8 mouse cellular contexts compared by ENCODE assay signal in genomic region chr9:96888742-96889344, GRCm38 (mm10). TPM values are rescaled to one million over a fixed set of nuclear protein-coding genes. Genes with fewer than 3 reads are reported as not detected.
A peak's percentile ranks its signal among the peaks of the same experiment; 100 is the strongest.
DNase-seq lines count a peak whose midpoint lies in the region; ATAC-seq and TF ChIP-seq lines count a peak whose summit lies in the region.

No protein-coding gene starts in this region.

- H3K4me3 ChIP-seq in bone marrow macrophage, adult 2 months (ENCODE audit: insufficient read depth, low read length), result peak overlapping the region; percentile 72
- peak overlapping the region; percentile 65 for H3K4me3 ChIP-seq in forebrain, embryonic 13.5 days
- peak overlapping the region; percentile 75 for H3K4me3 ChIP-seq in intestine, embryonic 16.5 days (ENCODE audit: low read length)
- peak overlapping the region; percentile 61 for H3K4me3 ChIP-seq in liver, postnatal 0 days (ENCODE audit: low read depth, low read length)
- peak overlapping the region; percentile 69 for H3K4me3 ChIP-seq in olfactory bulb, adult 2 months (ENCODE audit: insufficient read depth, low read depth, low read length)

- no peak for TF ChIP-seq CTCF in bone marrow macrophage, adult 2 months (IDR thresholded peaks at IDR 0.05; ENCODE audit: low read depth, low read length)
- no peak for TF ChIP-seq CTCF in liver, postnatal 0 days (IDR thresholded peaks at IDR 0.05; ENCODE audit: low read depth)
- no peak for TF ChIP-seq CTCF in olfactory bulb, adult 2 months (IDR thresholded peaks at IDR 0.05; ENCODE audit: insufficient read depth, low read depth, low read length)

- H3K27ac ChIP-seq in bone marrow macrophage, adult 2 months (ENCODE audit: insufficient read depth, low read depth, low read length), result no peak overlapping the region
- peak overlapping the region; percentile 61 for H3K27ac ChIP-seq in forebrain, embryonic 13.5 days
- peak overlapping the region; percentile 41 for H3K27ac ChIP-seq in intestine, embryonic 16.5 days (ENCODE audit: low read length)
- no peak overlapping the region for H3K27ac ChIP-seq in liver, postnatal 0 days (ENCODE audit: low read depth)
- H3K27ac ChIP-seq in olfactory bulb, adult 2 months (ENCODE audit: insufficient read depth, low read depth, low read length), result peak overlapping the region; percentile 53

- H3K4me2 ChIP-seq in forebrain, embryonic 13.5 days, result peak overlapping the region; percentile 89
- peak overlapping the region; percentile 89 for H3K4me2 ChIP-seq in intestine, embryonic 16.5 days (ENCODE audit: low read depth, low read length)
- peak overlapping the region; percentile 90 for H3K4me2 ChIP-seq in liver, postnatal 0 days (ENCODE audit: low read depth, low read length)

- peak; percentile 40 to 45 for DNase-seq in lung, adult 18-20 months
- DNase-seq in lung, postnatal 25 days (ENCODE audit: low spot score), result no peak
- DNase-seq in liver, postnatal 0 days, result peak; percentile 25
- DNase-seq in embryo, embryonic 10.5 days (ENCODE audit: low spot score), result no peak

- TF ChIP-seq POLR2A in bone marrow macrophage, adult 2 months (IDR thresholded peaks at IDR 0.05; ENCODE audit: borderline replicate concordance, low read depth, low read length), result no peak
- no peak for TF ChIP-seq POLR2A in olfactory bulb, adult 2 months (IDR thresholded peaks at IDR 0.05; ENCODE audit: insufficient read depth, low read depth, low read length)

- H3K27me3 ChIP-seq in forebrain, embryonic 13.5 days, result no peaks in the 10 kb centered on the region; the same call in 1 of the 2 replicates
- no peaks in the 10 kb centered on the region for H3K27me3 ChIP-seq in intestine, embryonic 16.5 days (replicated peaks; ENCODE audit: control insufficient read depth, insufficient read depth, low read length)
- H3K27me3 ChIP-seq in liver, postnatal 0 days (ENCODE audit: insufficient read depth, low read length), result peaks cover 8% of the 10 kb centered on the region

- TF ChIP-seq EP300 in liver, postnatal 0 days (IDR thresholded peaks at IDR 0.05; ENCODE audit: low read depth), result no peak

- peak; percentile 46 for ATAC-seq in forebrain, embryonic 13.5 days
- ATAC-seq in intestine, embryonic 16.5 days, result peak; percentile 39
- ATAC-seq in liver, postnatal 0 days, result peak; percentile 16; the same call in 1 of the 2 replicates

- H3K36me3 ChIP-seq in forebrain, embryonic 13.5 days (ENCODE audit: poor library complexity, severe bottlenecking), result no peaks in the 10 kb centered on the region
- no peaks in the 10 kb centered on the region for H3K36me3 ChIP-seq in intestine, embryonic 16.5 days (ENCODE audit: control insufficient read depth, insufficient read depth, low read length)
- H3K36me3 ChIP-seq in liver, postnatal 0 days (replicated peaks; ENCODE audit: insufficient read depth, low read length), result no peaks in the 10 kb centered on the region

- H3K9ac ChIP-seq in forebrain, embryonic 13.5 days, result peak overlapping the region; percentile 76
- H3K9ac ChIP-seq in intestine, embryonic 16.5 days (ENCODE audit: low read depth, low read length), result peak overlapping the region; percentile 92
- peak overlapping the region; percentile 73 for H3K9ac ChIP-seq in liver, postnatal 0 days (replicated peaks)

- no peaks in the 10 kb centered on the region for H3K9me3 ChIP-seq in forebrain, embryonic 13.5 days (replicated peaks)
- H3K9me3 ChIP-seq in intestine, embryonic 16.5 days (ENCODE audit: control insufficient read depth, low read length), result no peaks in the 10 kb centered on the region
- H3K9me3 ChIP-seq in liver, postnatal 0 days (ENCODE audit: low read length), result no peaks in the 10 kb centered on the region

- 1% methylated on average over 30 of the region's 37 CpGs for WGBS in forebrain, embryonic 13.5 days
- WGBS in intestine, embryonic 16.5 days, result under 1% methylated on average over 36 of the region's 37 CpGs
- under 1% methylated on average over 36 of the region's 37 CpGs for WGBS in liver, postnatal 0 days (ENCODE audit: insufficient replicate concordance)
- WGBS in olfactory bulb, adult 2 months, result under 1% methylated on average over 37 of the region's 37 CpGs

- no peaks in the 10 kb centered on the region for H3K4me1 ChIP-seq in bone marrow macrophage, adult 2 months (ENCODE audit: control insufficient read depth, insufficient read depth, low read length)
- H3K4me1 ChIP-seq in forebrain, embryonic 13.5 days, result peaks cover 83% of the 10 kb centered on the region
- H3K4me1 ChIP-seq in intestine, embryonic 16.5 days (ENCODE audit: control insufficient read depth, insufficient read depth, low read length), result peaks cover 43% of the 10 kb centered on the region
- H3K4me1 ChIP-seq in liver, postnatal 0 days (ENCODE audit: insufficient read depth), result peaks cover 12% of the 10 kb centered on the region; the same call in 1 of the 2 replicates
- H3K4me1 ChIP-seq in olfactory bulb, adult 2 months (ENCODE audit: control insufficient read depth, insufficient read depth, low read length), result peaks cover 31% of the 10 kb centered on the region

RNA-seq across cellular contexts. Expression of gene Pxylp1, which starts 3.6 kb away (rescaled TPM):
- polyA plus RNA-seq in bone marrow macrophage, adult 2 months (2012; ENCODE audit: insufficient read depth, insufficient read length, missing spikeins), result 1.1 and 1.9 TPM in 2 replicates
- polyA plus RNA-seq in forebrain, embryonic 13.5 days (2015; fragmentation: Nextera tagmentation; extraction: Ambion mirVana), result 47.2 and 49.2 TPM in 2 replicates
- 35.2 and 38.1 TPM in 2 replicates for polyA plus RNA-seq in intestine, embryonic 16.5 days (2015; fragmentation: Nextera tagmentation; extraction: Ambion mirVana)
- polyA plus RNA-seq in liver, postnatal 0 days (2015; fragmentation: Nextera tagmentation; extraction: Ambion mirVana), result 4.9 and 5.3 TPM in 2 replicates
- not detected in 2 replicates for polyA plus RNA-seq in olfactory bulb, adult 2 months (2012; ENCODE audit: insufficient read depth, insufficient read length, low replicate concordance, missing spikeins)

Comparison
In these comparisons a context has a peak if more than half of its experiments do, and no peak if none do; other contexts are left out.
1. DNase-seq: peak in lung, adult 18-20 months (2 of 2) and liver, postnatal 0 days (single experiment); none in lung, postnatal 25 days (single experiment) and embryo, embryonic 10.5 days (single experiment).
2. H3K27ac ChIP-seq: peak in forebrain, embryonic 13.5 days (single experiment), intestine, embryonic 16.5 days (single experiment) and olfactory bulb, adult 2 months (single experiment); none in bone marrow macrophage, adult 2 months (single experiment) and liver, postnatal 0 days (single experiment).
3. Peak in every context shown above with its lines, with median percentiles within 50 percentile points of each other: H3K4me3 ChIP-seq, ATAC-seq, H3K4me2 ChIP-seq and H3K9ac ChIP-seq.